Mouse (Mus musculus) right cerebral cortex, adult 18-20 months (tissue): ENCODE results near the gene Mcub.

Experiments
- DNase-seq: peaks from one replicate; pipeline ENCODE4 v3.0.0; 2022; ENCODE audit warnings: mixed read lengths

Mcub gene

DNA sequence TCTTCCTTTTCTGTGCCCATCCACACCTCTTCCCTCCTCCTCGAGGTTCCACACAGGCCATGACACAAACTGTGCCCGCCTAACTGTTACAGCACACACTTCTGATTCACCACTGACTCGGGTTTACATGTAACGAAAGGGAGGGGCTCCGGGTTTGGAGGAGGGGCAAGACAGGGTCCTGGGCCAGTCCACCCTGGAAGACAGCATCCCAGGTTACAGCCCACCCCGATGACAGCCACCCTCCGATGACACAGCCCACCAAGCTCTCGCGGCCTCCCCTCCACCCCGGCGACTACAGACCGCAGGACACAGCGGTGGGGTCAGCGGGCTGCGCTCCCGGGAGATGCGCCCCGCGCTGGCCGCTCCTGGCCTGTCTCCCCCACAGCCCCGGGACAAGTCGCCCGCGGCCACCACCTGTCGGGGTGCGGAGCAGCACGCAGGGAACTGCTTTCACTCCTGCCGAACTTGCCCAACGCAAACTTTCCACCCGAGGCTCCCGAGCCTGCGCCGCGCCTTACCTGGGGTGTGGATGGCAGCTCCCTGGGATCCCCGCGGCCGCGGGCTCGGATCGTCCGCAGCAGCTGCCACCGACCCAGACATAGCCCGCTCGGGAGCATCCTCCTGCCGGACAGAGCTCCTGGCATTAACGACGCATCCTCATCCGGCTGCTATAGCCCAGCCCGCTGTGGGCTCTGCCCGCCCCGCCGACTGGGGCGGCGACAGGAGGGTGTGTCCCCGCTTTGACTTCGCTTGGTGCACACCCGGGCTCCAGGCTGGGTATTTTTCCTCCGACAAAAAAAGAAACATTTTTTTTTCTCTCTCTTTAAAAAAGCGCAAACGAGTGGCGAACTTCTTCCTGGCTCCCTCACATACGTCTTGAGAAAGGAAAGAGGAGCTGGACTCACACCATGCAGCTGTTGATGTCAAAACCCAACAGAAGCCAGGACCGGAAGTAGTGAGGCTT lies at the start of gene Mcub:
TSS of gene Mcub (minus strand) at position 775 of the 964 bp plus-strand sequence.
- no peak for DNase-seq

DNA sequence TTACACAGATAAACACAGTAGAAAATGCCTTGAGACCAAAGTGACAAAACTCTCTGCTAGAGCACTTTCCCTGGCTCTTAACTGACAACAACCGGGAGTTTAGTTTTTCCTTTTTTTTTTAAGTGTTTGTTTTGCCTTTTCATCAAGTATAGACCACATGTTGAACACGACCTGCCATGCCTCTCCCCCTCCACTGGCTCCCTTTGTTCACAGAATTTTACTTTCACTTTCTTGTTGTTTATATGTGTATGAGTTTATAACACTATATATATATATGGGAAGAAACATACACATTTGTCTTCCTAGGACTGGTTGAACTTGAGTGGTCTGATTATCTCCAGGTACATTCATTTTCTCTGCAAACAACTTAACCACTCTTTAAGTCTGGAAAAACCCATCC lies 42.9 kb upstream of the Mcub start:
- DNase-seq: no peak

DNA sequence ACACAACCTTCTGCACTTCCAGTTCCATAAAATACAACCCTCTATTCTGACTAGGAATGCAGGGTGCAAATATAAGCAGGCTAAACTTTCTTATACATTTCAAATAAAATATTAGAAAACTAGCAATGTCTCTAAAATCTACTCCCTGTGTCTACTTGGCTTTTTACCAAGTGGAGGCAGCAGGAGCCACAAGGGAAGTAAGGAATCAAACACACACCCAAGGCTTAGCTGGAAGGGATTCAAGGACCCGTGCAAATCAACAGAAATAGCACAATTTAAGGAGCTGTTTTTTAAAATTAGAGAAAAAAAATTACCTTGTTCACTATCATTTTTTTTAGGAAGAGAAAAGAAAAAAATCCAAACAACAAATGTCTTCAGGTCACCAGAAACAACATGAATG lies 41.2 kb upstream of the Mcub start:
- DNase-seq: no peak

DNA sequence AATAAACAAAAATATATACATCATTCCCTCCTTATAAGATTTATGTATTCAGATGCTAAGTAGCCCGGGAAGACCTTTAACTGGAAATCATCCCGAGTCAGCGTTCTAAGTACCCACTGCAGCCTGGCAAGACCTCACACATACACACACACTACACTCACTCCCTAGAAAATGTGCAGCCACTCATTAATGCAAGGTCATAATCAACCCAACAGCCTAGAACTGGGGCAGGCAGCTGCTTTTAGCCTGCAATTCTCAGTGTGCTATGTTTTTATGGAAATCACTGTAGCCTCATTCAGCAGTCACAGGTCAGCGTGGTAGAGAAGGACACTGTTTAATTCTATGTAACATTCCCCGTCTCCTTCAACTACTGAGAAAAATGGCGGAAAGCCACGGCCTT lies 36.1 kb upstream of the Mcub start:
- no peak for DNase-seq

DNA sequence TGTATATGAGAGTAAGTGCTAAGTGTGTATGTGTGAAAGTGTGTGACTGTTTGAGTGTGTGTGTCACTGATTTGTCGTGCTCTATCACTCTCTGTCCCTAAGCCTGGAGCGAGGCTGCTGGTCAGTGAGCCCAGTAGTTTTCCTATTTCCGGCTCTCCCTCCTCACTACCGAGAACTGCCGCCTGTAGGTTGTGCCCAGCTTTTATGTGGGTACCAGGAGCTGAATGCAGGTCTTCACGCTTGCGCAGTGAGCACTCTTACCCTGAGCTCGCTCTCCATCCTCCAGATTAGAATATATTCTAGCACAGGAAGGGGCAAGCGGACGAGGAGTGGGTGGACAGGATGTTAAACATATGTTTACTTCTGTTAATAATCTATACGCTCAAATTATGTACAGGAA lies 30.9 kb upstream of the Mcub start:
- DNase-seq: no peak

DNA sequence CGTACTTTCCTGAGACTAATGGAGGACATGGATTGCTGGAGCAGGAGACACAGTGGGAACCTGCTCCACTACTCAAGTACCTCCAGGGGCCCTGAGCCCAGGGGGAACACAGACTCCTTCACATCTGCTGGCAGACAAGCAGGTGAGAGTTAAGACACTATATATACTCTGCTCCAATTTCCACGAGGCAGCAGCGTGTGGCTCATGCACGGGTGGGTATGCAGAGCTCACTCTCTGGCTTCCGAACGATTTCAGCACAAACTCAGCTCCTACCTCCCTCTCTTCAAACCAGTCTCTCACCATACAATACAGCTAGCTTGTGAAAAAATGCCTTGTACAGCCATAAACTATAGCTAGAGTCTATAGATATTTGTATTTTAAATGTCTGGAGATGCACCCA lies 28.5 kb upstream of the Mcub start:
- DNase-seq: peak; percentile 40

DNA sequence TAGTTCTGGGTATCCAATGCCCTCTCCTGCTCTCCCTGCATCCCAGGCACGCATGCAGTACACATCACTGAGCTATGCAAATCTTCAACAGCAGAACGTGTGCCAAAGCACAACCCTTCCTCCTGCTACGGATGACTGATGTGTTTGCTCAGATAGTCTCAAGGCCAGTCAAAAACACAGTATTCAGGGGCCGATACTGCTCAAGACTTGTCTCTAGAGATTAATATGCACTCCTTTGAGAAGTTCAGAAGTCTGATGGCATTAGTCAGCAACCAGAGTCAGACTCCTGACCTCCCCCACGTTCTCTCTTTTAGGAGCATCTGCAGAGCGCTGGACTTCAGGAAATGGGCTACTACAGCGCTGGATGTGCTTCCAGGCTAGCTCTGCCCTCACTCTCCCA lies 28.0 kb upstream of the Mcub start:
- DNase-seq: no peak

DNA sequence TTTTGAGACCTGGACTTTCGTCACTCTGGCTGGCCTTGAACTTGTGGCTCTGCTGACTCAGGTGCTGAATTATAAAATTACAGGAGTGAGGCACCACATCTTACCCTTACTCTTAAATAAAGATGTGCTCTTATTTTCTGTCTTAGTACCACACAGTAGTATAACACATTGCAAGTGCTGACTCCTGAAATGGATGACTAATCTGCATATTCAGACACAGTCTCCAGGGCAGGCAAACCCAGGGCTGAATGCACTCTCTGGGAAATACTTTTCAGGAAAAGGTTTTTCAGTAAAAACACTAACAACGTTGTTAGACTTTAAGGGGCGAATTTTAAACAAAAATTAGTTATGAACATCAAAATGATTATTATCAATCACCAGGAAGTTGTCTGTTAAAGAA lies 27.3 kb upstream of the Mcub start:
- DNase-seq: no peak

DNA sequence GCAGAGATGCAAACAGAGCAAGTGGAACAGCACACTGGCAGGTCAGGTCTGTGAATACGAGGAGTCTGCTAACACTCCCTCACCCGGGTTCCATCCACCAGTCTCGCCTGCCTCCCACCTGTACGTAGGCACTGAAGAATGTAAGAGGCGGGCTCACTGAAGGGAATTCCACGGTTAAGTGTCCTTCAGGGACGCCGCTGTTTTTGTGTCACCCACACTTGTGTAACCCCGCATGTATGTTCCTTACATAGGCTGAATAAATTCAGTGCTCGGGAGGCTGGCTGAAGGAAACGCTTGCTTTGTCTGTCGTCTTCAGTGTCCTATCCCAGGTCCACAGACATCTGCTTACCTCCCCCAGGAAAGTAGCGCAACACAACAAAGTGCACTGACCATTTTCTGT lies 17.3 kb upstream of the Mcub start:
- no peak for DNase-seq

DNA sequence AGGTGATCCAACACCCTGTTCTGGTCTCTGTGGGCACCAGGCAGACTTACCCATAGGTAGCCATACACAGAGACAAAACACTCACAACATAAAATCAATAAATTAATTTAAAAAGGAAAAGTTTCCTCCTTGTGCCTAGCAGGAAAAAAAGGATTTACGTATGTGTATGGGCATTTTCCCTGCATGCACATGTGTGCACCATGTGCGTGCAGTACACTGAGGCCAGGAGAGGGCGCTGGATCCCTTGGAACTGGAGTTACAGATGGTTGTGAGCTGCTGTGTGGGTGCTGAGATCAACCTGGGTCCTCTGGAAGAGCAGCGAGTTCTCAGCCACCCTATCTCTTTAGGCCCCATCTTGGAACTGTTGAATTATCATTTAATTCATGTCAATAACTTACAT lies 15.3 kb upstream of the Mcub start:
- no peak for DNase-seq

DNA sequence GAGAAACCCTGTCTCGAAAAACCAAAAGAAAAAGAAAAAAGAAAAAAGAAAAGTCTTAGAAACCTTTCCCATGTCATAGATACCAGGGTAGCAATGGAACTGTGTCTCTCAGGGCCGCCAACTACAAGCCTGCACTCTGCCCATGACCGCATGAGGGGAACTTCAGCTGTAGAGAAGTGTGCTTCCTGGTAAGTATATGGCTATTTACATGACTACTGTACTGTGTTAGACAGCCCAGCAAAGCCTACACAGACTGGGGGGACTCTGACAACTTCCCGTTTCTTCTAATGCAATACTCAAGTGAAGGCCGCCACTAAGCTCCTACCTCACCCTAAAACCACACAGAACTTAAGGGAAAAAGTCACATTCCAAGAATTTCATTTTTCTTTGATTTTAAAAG lies 14.8 kb upstream of the Mcub start:
- no peak for DNase-seq

DNA sequence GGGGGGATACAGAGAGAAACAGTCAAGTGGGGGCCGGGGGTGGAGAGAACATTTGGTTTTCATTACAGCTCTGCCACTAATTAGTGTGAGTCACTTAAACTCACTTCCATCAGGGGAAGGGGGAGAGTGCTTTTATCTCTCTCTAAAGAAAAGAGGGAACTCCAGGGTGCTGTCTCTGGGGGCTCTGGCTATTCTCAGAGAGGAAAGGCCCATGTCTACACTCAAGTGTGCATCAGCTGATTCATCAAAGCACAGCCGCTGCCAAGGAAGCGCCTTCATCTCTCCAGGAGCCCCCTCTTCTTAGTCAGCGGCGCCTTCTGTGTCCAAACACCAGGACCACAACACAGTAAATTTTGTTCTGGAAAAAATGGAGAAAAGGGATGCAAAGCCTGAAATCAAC lies 12.3 kb upstream of the Mcub start:
- no peak for DNase-seq

DNA sequence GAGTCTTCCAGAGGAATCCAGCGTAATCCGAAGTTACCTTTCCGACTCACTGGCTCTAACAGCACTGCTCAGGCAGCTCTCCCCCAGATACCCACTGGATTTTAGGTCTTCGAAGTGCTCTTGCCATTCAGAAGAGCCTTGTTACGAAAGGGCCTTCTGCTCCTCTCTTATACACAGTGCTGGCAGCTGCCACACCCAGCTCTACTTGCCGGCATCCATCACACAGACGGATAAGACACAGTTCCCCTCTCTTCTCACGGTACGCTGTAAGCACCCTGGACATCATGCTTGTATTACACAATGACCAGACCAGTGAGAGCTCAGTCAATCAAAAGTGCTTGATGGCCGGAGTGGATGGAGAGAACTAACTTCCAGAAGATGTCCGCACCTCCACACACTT lies 11.8 kb upstream of the Mcub start:
- no peak for DNase-seq

DNA sequence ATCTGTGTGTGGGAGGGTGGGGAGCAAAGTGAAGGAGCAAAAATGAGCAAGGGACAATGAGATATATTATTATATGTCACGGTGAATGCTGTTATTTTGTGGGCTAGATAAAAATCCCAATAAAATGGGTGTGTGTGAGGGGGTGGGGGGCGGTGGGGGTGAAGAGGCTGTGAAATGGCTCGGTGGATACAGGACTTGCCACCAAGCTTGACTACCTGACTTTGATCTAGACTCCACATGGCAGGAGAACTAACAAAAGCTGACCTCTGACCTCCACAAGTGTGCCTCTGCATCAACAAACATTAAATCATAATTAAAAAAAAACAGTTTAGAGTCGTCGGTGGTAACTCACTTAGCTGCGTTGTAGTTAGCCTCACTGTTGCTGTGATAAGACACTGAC lies 9.5 kb upstream of the Mcub start:
- no peak for DNase-seq

DNA sequence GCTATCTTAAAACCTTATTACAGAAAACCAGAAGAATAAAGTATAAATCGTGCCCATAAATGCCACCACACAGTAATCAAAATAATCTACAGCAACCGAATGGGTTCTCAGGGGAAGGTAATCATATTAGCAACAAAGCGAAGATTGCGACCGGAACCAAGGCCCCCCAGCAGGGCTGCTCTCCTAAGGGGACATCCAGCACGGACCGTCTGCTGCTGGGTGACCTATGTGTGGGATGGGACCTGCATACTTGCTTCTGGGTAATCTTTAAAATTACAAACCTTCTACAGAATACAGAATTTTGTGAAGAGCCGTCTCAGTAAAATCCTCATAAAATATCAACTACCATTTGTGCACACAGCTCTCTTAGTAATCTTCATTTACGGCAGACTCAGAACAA lies 8.7 kb upstream of the Mcub start:
- DNase-seq: no peak

DNA sequence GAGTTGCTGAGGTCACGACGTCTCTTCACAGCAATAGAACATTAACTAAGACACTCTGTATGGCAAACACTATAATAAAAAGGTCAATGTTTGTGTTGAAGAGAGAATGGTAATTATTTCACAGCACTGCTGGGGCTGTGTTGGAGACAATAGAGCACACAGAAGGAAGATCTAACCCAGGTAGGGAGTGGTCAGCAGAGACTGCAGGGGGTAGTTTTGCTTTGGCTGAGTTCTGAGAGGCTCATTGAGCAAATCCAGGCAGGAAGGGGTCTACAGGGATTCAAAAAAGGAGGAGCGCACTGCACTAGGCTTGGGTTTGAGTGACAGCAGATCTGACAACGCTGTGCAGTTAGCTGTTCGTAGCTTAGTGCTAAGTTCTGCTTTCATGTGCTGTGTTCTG lies 6.3 kb upstream of the Mcub start:
- DNase-seq: no peak

DNA sequence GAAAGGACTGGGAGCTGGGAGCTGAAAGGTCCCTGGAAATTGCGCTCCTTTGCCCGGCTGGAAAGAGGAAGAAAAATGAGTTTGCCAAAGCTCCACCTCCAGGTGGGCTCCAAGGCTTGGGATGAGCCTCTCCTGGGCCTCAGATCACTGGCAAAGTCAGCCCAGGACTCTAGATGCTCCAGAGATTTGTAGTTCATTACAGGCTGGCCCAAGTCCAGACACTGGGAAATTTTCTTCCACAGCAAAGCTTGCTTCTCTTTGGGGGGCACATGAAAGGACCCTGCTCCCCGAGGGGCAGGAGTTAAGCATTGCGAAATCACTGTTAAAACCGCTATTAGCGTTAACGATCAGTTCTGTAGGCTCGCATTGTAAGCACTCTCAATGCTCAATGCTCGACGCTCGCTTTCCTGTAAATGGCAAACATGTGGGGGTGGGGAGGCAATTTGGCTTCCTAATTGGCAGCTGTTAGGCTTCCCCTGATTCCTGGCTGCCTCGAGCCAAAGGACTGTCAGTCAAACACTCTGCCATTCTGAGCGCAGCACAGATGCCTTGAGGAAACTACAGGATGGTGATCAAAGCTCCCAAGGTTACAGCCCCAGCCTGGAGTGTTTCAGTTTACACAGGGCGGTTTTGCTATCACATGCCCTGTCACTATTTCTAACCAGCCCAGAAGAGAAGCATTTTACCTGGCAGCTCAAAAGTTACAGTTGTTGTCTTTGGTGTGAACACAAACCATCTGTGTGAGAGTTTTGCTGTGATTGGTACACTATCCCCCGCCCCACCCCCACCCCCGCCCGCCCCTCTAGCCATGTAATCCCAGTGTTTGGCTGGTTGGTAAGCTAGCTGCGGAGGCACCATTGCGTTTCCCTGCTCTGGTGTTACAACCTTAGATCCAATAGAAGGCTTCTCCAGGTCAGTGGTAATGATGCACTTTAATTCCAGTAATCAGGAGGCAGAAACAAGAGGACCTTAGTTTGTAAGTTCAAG lies 816 bp upstream of the Mcub start:
- DNase-seq: no peak

DNA sequence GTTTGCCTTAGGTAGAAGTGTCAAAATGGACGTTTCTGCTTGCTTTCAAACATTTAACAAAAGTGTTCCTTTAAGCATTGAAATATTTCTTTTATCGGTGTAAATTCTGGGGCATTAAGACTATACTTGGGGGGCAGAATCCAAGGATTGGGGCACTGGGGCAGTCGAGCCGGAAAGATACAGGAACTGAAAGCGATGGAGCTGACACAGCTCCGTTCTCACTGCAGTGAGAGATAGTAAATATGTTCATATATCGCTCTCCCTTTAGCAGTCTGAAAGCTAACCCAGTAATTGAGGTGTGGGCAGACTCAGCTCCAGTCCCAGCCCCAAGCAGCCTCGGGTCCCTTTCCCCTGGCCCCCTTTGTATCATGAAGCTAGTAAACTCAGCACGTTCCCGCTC lies 975 bp downstream of the Mcub start:
- DNase-seq: no peak

DNA sequence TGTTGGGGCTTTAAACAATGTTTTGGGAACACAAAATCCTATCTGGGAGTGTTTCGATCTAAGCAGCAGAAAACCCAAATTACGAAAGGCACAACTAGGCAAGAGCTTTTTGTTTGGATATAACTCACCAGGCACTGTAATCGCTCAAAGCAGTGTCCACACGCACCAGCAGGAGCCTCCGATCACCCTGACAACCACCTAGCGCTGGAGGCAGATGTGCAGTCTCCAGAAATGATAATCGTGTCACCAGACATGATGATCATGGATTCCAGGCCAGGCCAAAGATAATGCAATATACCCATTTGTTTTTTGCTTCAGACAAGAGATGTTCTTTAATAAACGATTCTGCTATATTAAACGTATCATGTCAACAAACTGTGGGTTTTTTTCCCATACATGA lies 2.1 kb downstream of the Mcub start:
- no peak for DNase-seq

DNA sequence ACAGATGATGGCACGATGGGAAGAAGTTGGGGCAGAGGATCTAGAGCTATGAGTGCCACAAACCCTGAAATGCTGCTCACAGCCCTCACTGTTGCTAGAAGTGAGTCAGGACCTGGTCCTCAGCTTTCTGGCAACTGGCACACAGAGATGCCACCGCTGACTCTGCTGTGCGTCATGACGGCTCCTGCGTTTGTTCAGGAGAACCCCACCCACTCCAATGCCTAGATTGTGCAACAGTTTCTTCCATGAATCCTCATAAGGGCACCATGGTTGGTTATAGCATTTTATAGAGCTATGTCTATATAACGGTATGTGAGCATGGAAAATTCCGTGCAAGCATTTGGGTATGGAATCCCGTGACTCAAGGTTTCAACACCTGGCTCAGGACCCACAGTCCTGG lies 5.3 kb downstream of the Mcub start:
- no peak for DNase-seq

DNA sequence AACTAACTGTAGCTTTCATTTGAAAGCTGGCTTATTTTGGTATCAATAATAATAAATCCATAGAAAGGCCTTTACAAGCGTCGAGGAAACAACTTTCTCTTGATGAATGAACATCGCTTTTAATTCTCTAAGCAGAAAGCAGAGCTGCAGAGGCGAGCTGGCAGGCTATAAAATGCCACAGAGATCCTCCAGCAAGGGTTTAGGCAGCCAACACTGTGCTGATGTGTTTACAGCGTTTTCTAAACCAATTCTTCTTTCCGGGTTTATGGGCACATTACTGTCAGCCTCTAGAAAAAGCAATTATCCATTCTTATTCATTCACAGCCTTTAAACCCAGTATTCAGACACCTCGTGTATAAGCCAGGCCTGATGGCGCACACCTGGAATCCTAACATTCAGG lies 7.5 kb downstream of the Mcub start:
- DNase-seq: no peak

DNA sequence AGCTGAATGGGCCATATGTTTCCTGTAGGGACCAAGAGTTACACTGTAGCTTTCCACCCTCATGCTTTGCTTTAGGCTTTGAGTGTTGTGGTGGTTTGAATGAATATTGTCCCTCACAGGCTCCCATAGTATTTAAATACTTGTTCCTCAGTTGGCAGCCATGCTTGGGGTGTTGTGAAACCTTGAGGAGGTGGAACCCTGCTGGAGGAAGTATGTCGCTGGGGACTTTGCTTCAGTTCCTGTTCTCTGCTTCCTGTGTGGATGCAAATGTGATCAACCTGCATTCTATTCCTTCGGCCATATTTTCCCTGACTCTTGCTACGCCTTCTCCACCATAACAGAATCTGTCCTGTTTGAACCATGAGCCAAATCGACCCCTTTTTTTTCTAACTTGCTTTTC lies 16.7 kb downstream of the Mcub start:
- DNase-seq: no peak

DNA sequence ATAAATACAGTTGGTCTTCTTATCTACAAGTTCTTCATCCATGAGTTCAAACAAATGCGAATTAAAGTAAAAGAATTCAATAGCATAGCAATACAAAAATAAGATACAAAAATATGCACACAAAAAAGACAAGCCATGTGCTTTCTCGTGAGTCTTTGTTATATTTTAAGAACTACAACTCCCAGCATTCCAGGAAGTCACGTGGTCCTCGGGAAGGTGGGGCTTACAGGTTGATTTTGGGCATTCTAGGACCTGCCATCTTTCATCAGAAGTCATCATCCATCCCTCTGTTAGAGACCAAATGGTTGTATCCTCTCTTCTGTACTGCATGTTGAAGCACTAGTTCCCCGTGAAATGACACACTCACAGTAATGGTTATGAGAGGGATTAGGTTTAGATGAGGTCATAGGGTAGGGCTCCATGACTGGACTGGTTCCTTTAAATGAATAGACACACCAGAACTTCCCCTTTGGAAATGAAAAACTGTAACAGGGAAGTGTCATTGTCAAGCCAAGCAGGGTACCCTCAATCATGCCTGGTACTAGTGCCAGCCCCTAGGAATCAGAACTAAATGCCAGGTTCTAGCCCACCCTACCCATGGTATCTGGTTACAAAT lies 20.7 kb downstream of the Mcub start:
- no peak for DNase-seq
